16 mouse cellular contexts compared by ENCODE assay signal in the genomic region with DNA sequence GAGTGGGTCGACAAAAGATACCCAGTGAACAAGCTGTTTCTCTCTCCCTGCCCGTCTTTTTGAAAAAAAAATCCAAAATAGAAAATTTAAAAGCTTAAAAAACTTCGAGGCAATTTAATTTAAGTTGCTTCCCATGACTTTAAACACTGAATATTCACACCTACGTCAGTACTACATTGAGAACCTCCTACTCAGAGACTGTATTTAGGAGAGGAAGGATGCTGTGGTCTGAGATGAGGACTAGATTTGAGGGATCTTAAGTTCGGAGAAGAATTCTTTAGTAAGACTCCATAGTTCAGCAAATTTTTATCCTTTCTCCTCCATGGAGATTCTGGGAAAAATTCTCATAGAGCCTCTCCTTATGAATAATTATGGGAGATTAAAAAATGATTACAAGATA.
"Had no signal": no experiment of that assay in that cellular context is flagged by ENCODE, and none has a peak within 500 bp of the region (broad histone marks: within the 10 kb centered on the region; RNA-seq: fewer than 3 reads in every experiment).

No protein-coding gene starts in this region.

- H3K4me3 ChIP-seq: limb, embryonic 10.5 days; limb, embryonic 13.5 days; liver, embryonic 12.5 days; liver, embryonic 15.5 days; lung, embryonic 15.5 days; megakaryocyte, embryonic 14.5 days; midbrain, embryonic 10.5 days; midbrain, embryonic 13.5 days had no signal

- H3K27ac ChIP-seq: kidney, postnatal 0 days; limb, embryonic 10.5 days; limb, embryonic 13.5 days; liver, embryonic 12.5 days; liver, embryonic 15.5 days; lung, embryonic 15.5 days; midbrain, embryonic 10.5 days; midbrain, embryonic 13.5 days had no signal

- DNase-seq: kidney, adult 2 months; kidney, postnatal 25 days; liver; lung, adult 18-20 months; lung, postnatal 10 days; lung, postnatal 36 days; thymus, postnatal 25 days had no signal
